Mouse (Mus musculus) midbrain, embryonic 14.5 days (tissue): Measurements from ENCODE around the gene Plekho1. TPM values are rescaled to one million over a fixed set of nuclear protein-coding genes. Genes with fewer than 3 reads are reported as not detected.

ENCODE experiments used
- polyA plus RNA-seq: library from polyadenylated mRNA; unstranded; fragments of >200 nt; fragmentation: Nextera tagmentation; extraction: Ambion mirVana; gene quantifications from 2 replicates; pipeline ENCODE4 v1.2.1, GENCODE M21; 2014

Gene Plekho1
- polyA plus RNA-seq, 1 experiment from 2014 or later, result 63.5 TPM

Other genes starting within 250 kb of the Plekho1 start
- 41.6 and 52.3 TPM in 2 replicates for gene Tars2, start 235.8 kb downstream of the Plekho1 start, polyA plus RNA-seq
- gene Rprd2, start 177.1 kb downstream of the Plekho1 start, polyA plus RNA-seq, result 21.7 and 22.3 TPM in 2 replicates
- 34.0 and 44.1 TPM in 2 replicates for gene Prpf3, start 140.1 kb downstream of the Plekho1 start, polyA plus RNA-seq
- gene Mrps21, start 124.5 kb downstream of the Plekho1 start, polyA plus RNA-seq, result 271 and 314 TPM in 2 replicates
- 3.1 and 3.9 TPM in 2 replicates for gene Ciart, start 113.8 kb downstream of the Plekho1 start, polyA plus RNA-seq
- gene BC028528, start 104.0 kb downstream of the Plekho1 start, polyA plus RNA-seq, result 11.1 and 14.9 TPM in 2 replicates
- 34.7 and 68.9 TPM in 2 replicates for gene Aph1a, start 102.0 kb downstream of the Plekho1 start, polyA plus RNA-seq
- 2.1 and 8.6 TPM in 2 replicates for gene Car14, start 91.3 kb downstream of the Plekho1 start, polyA plus RNA-seq
- gene Anp32e, start 66.8 kb downstream of the Plekho1 start, polyA plus RNA-seq, result 45.4 and 50.1 TPM in 2 replicates
- gene Vps45, start 62.5 kb upstream of the Plekho1 start, polyA plus RNA-seq, result 46.4 and 54.6 TPM in 2 replicates
- 5.3 and 6.1 TPM in 2 replicates for gene Otud7b, start 108.5 kb upstream of the Plekho1 start, polyA plus RNA-seq
- gene Mtmr11, start 166.0 kb upstream of the Plekho1 start, polyA plus RNA-seq, result 6.1 and 11.8 TPM in 2 replicates
- 146 and 148 TPM in 2 replicates for gene Sf3b4, start 176.3 kb upstream of the Plekho1 start, polyA plus RNA-seq
- gene Sv2a, start 185.2 kb upstream of the Plekho1 start, polyA plus RNA-seq, result 91.6 and 120 TPM in 2 replicates
- gene Bola1, start 223.7 kb upstream of the Plekho1 start, polyA plus RNA-seq, result 63.0 and 69.6 TPM in 2 replicates
- gene Hist2h2ab, start 223.9 kb upstream of the Plekho1 start, polyA plus RNA-seq, result not detected in 2 replicates
- gene Hist2h2ac, start 224.9 kb upstream of the Plekho1 start, polyA plus RNA-seq, result 1.7 and 2.8 TPM in 2 replicates
- 4.8 and 5.9 TPM in 2 replicates for gene Hist2h2be, start 225.1 kb upstream of the Plekho1 start, polyA plus RNA-seq
- 2.2 and 3.4 TPM in 2 replicates for gene Hist2h3c2, start 243.1 kb upstream of the Plekho1 start, polyA plus RNA-seq
- 55.4 and 76.9 TPM in 2 replicates for gene Hist2h2aa2, start 244.3 kb upstream of the Plekho1 start, polyA plus RNA-seq
- gene Hist2h2aa1, start 249.5 kb upstream of the Plekho1 start, polyA plus RNA-seq, result 24.7 and 32.0 TPM in 2 replicates